Mouse (Mus musculus) G1E (cell line): ENCODE data around the gene Rftn1.

Experiments
- CTCF ChIP-seq: IDR thresholded peaks from 2 replicates; pipeline ENCODE4 v1.5.1; 2012; ENCODE audit warnings: low read depth, low read length, inconsistent platforms, mixed read lengths
- GATA1 ChIP-seq: IDR thresholded peaks from 2 replicates; pipeline ENCODE4 v1.6.1; 2012; ENCODE audit warnings: borderline replicate concordance, low read length, inconsistent platforms, mixed read lengths
- GATA2 ChIP-seq: IDR thresholded peaks from 2 replicates; pipeline ENCODE4 v1.6.1; 2012; ENCODE audit warnings: low read depth, low read length, inconsistent platforms, borderline replicate concordance
- POLR2AphosphoS5 ChIP-seq: IDR thresholded peaks from 2 replicates; pipeline ENCODE4 v1.6.1; 2012; ENCODE audit warnings: low read depth, low read length, inconsistent platforms; ENCODE audit not compliant: insufficient replicate concordance
- TAL1 ChIP-seq: conservative IDR thresholded peaks from 2 replicates; pipeline ENCODE4 v1.6.1; 2012; ENCODE audit warnings: low read depth, low read length, inconsistent platforms, mixed read lengths

- no peak for TF ChIP-seq CTCF
- TF ChIP-seq POLR2AphosphoS5, result no peak
- no peak for TF ChIP-seq GATA1
- TF ChIP-seq TAL1, result no peak
- TF ChIP-seq GATA2, result no peak
Observed at GRCm38 (mm10) chr17:50182542-50182951, 7.9 kb downstream of the Rftn1 start.
